Mouse (Mus musculus) limb, embryonic 11.5 days (tissue): ENCODE results near the gene Olfr543. TPM values are rescaled to one million over a fixed set of nuclear protein-coding genes. Genes with fewer than 3 reads are reported as not detected.
A peak's percentile ranks its signal among the peaks of the same experiment; 100 is the strongest.

Experiments
- ATAC-seq: fragments of 200-750 bp; cut with Nextera tagmentation; 2 replicates; pipeline ENCODE4 v1.8.0; 2017; ENCODE audit warnings: low read depth; ENCODE audit not compliant: insufficient number of reproducible peaks, low FRiP score, low TSS enrichment
- DNase-seq: peaks from one replicate; pipeline ENCODE4 v3.0.0-alpha.2; 2015; ENCODE audit warnings: low spot score
- H3K27ac ChIP-seq: fragments of 300-500 bp; sonication (generic); replicated peaks from 2 replicates; pipeline ENCODE4 v1.5.1; 2014; ENCODE audit warnings: low read depth, mild to moderate bottlenecking, low read length
- H3K27me3 ChIP-seq: fragments of 300-500 bp; sonication (generic); 2 replicates; pipeline ENCODE4 v1.6.1; 2014; ENCODE audit warnings: mild to moderate bottlenecking, low read length, mixed read lengths; ENCODE audit not compliant: control insufficient read depth, insufficient read depth
- H3K36me3 ChIP-seq: fragments of 300-500 bp; sonication (generic); 2 replicates; pipeline ENCODE4 v1.6.1; 2014; ENCODE audit warnings: mild to moderate bottlenecking, low read length, moderate library complexity, mixed read lengths; ENCODE audit not compliant: control insufficient read depth, insufficient read depth
- H3K4me1 ChIP-seq: fragments of 300-500 bp; sonication (generic); 2 replicates; pipeline ENCODE4 v1.6.1; 2014; ENCODE audit warnings: low read length, mixed read lengths; ENCODE audit not compliant: control insufficient read depth, insufficient read depth
- H3K4me2 ChIP-seq: fragments of 300-500 bp; sonication (generic); 2 replicates; pipeline ENCODE4 v1.6.1; 2014; ENCODE audit warnings: low read depth, mild to moderate bottlenecking, moderate library complexity; ENCODE audit not compliant: severe bottlenecking
- H3K4me3 ChIP-seq: fragments of 300-500 bp; sonication (generic); 2 replicates; pipeline ENCODE4 v1.5.1; 2014; ENCODE audit warnings: low read depth, low read length
- H3K9ac ChIP-seq: fragments of 300-500 bp; sonication (generic); 2 replicates; pipeline ENCODE4 v1.6.1; 2014; ENCODE audit warnings: mild to moderate bottlenecking, low read length
- H3K9me3 ChIP-seq: fragments of 300-500 bp; sonication (generic); 2 replicates; pipeline ENCODE4 v1.6.1; 2016; ENCODE audit warnings: low read length; ENCODE audit not compliant: control insufficient read depth
- WGBS: fragments of 180-500 bp; shearing (Covaris S2); extraction: QIAGEN DNeasy Blood & Tissue Kit; methylation state at CpG from one replicate; pipeline ENCODE4 v1.1.7; 2014; 5-methylcytosine and 5-hydroxymethylcytosine counted together
- polyA plus RNA-seq: library from polyadenylated mRNA; unstranded; fragments of >200 nt; fragmentation: Nextera tagmentation; extraction: Ambion mirVana; gene quantifications from 2 replicates; pipeline ENCODE4 v1.2.1, GENCODE M21; 2014

The Olfr543 gene
- 0.23 and 0.56 TPM in 2 replicates for polyA plus RNA-seq

DNA sequence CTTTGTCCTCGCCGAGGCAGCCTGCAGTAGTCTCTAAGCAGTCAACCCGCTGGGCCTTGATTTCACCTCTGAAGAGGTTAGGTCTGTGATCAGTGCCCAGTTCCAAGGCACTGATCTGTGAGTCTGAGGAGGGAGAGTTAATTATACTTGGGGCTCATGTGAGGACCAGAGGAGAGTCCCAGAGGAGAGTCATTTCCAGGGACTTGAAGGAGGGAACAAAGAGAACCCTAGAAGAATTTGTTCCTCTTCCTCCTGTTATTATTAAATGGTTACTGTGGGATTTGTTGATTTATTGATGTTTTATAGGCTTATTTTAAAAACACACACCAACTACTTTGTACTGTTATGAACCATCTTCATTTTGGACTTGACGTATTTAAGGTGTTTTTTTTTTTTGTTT is at the start of gene Olfr543:
Gene Olfr543 (minus strand): TSS at position 101 of the 400 bp plus-strand sequence.
- Histone ChIP-seq H3K27me3 (no peaks in the 10 kb centered on the region), H3K27ac (no peak within 1 kb of the TSS), H3K36me3 (no peaks in the 10 kb centered on the region), H3K9ac (no peak within 1 kb of the TSS), H3K4me1 (no peaks in the 10 kb centered on the region), H3K4me3 (no peak within 1 kb of the TSS), H3K4me2 (no peak within 1 kb of the TSS), H3K9me3 (no peaks in the 10 kb centered on the region)
- ATAC-seq (no peak), DNase-seq (no peak)
- 93% methylated on average over 4 of the region's 4 CpGs for WGBS

DNA sequence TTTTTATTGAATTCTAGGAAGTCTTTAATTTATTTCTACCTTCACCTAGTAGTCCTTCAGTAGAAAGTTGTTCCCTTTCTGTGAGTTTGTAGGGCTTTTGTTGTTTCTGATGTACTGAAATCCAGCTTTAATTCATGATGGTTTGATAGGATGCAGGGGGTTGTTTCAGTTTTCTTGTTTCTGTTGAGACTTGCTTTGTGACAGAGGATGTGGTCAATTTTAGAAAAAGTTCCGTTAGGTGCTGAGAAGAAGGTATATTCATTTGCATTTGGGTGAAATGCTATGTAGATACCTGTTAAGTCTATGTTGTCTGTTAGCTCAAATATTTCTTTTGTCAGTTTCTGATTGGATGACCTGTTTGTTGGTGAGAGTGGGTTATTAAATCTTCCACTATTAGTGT is 47.6 kb upstream of the Olfr543 start:
- WGBS, result 73% methylated on average over 1 of the region's 1 CpGs
- H3K4me3 ChIP-seq, result no peak overlapping the region
- no peaks in the 10 kb centered on the region for H3K27me3 ChIP-seq
- H3K4me1 ChIP-seq, result no peaks in the 10 kb centered on the region
- DNase-seq (no peak), ATAC-seq (no peak)
- no peak overlapping the region for H3K4me2 ChIP-seq
- H3K27ac ChIP-seq, result no peak overlapping the region
- no peaks in the 10 kb centered on the region for H3K9me3 ChIP-seq
- H3K9ac ChIP-seq, result no peak overlapping the region
- no peaks in the 10 kb centered on the region for H3K36me3 ChIP-seq

GRCm38 (mm10) chr7:102517051-102517335 is 35.5 kb upstream of the Olfr543 start:
- no peak overlapping the region for H3K4me3 ChIP-seq
- H3K4me1 ChIP-seq, result no peaks in the 10 kb centered on the region
- H3K36me3 ChIP-seq, result no peaks in the 10 kb centered on the region
- no peak overlapping the region for H3K9ac ChIP-seq
- DNase-seq (no peak), ATAC-seq (no peak)
- no peak overlapping the region for H3K4me2 ChIP-seq
- 90% methylated on average over 2 of the region's 2 CpGs for WGBS
- peaks cover 3% of the 10 kb centered on the region; the same call in 1 of the 2 replicates for H3K27me3 ChIP-seq
- H3K27ac ChIP-seq, result no peak overlapping the region
- no peaks in the 10 kb centered on the region for H3K9me3 ChIP-seq

GRCm38 (mm10) chr7:102516261-102517050 is 35.0 kb upstream of the Olfr543 start:
- 72% methylated on average over 10 of the region's 10 CpGs for WGBS
- Histone ChIP-seq H3K4me1 (no peaks in the 10 kb centered on the region), H3K9me3 (no peaks in the 10 kb centered on the region), H3K27ac (no peak overlapping the region), H3K9ac (no peak overlapping the region), H3K27me3 (peaks cover 3% of the 10 kb centered on the region; the same call in 1 of the 2 replicates), H3K36me3 (no peaks in the 10 kb centered on the region), H3K4me2 (no peak overlapping the region), H3K4me3 (no peak overlapping the region)
- no peak for DNase-seq
- no peak for ATAC-seq

- DNase-seq, result no peak
- ATAC-seq, result no peak
- H3K9me3 ChIP-seq, result no peaks in the 10 kb centered on the region
- no peak overlapping the region for H3K9ac ChIP-seq
- no peaks in the 10 kb centered on the region for H3K4me1 ChIP-seq
- H3K27ac ChIP-seq, result no peak overlapping the region
- no peaks in the 10 kb centered on the region for H3K36me3 ChIP-seq
- H3K4me3 ChIP-seq, result no peak overlapping the region
- H3K4me2 ChIP-seq, result no peak overlapping the region
- peaks cover 3% of the 10 kb centered on the region; the same call in 1 of the 2 replicates for H3K27me3 ChIP-seq
- WGBS, result 53% methylated on average over 4 of the region's 4 CpGs
Observed at GRCm38 (mm10) chr7:102514144-102514543, 32.7 kb upstream of the Olfr543 start.

DNA sequence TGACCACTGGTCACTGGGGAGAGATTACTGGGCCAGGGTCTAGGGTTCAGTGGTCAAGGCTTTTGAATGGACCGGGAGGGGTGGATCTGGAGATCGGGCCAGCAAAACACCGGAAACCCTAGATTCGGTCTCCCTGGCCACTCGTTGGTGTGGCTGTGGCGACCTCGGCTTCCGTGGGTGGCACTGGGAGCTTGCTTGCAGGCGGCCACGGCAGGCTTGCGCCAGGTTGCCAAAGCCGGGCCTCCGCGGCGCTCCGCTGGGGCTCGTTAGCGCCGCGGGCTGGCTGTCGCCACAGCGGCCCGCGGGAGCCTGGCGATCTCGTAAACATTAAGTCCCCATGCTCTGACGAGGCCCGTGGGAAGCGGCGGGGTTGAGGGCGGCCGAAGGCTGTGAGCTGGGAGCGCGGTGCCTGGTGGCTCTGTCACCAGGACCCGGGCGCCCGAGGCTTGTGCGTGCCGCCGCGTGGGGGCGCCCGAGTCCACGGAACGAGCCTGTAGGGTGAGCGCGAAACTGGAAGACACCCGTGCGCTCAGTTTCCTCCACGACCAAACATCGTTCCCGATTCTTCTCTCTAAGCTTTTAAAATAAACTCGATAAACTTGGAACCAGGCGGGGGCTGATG is 31.4 kb upstream of the Olfr543 start:
- peak overlapping the region; percentile 85 for H3K4me2 ChIP-seq
- H3K4me1 ChIP-seq, result no peaks in the 10 kb centered on the region
- H3K27me3 ChIP-seq, result peaks cover 3% of the 10 kb centered on the region; the same call in 1 of the 2 replicates
- peak; percentile 92 for DNase-seq
- peak overlapping the region; percentile 69 for H3K9ac ChIP-seq
- H3K27ac ChIP-seq, result no peak overlapping the region
- no peaks in the 10 kb centered on the region for H3K9me3 ChIP-seq
- H3K36me3 ChIP-seq, result no peaks in the 10 kb centered on the region
- peak overlapping the region; percentile 36 for H3K4me3 ChIP-seq
- ATAC-seq, result peak; percentile 85
- WGBS, result under 1% methylated on average over 54 of the region's 54 CpGs

DNA sequence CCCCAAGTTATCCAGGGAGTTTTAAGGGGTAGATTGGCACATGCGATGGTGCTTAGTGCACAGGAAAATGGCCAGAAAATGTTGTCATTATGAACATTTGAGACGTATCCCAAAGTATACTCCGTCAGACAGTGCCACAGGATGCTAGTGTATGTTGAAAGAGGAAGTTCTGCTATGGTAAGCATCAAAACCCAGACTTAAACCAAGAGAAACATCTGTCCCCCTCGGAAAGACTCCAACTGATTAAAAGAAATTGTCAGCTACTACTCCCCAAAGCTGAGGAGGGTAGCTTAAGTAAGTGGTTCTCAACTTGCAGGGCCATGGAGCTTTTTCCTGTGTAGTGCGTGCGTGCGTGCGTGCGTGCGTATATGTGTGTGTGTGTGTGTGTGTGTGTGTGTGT is 30.4 kb upstream of the Olfr543 start:
- Histone ChIP-seq H3K9ac (no peak overlapping the region), H3K4me1 (no peaks in the 10 kb centered on the region), H3K36me3 (no peaks in the 10 kb centered on the region), H3K4me2 (no peak overlapping the region), H3K4me3 (no peak overlapping the region), H3K9me3 (no peaks in the 10 kb centered on the region), H3K27ac (no peak overlapping the region), H3K27me3 (peaks cover 3% of the 10 kb centered on the region; the same call in 1 of the 2 replicates)
- DNase-seq, result no peak
- 93% methylated on average over 10 of the region's 10 CpGs for WGBS
- ATAC-seq, result no peak

GRCm38 (mm10) chr7:102509726-102510125 is 28.2 kb upstream of the Olfr543 start:
- Histone ChIP-seq H3K9me3 (no peaks in the 10 kb centered on the region), H3K4me1 (no peaks in the 10 kb centered on the region), H3K27ac (no peak overlapping the region), H3K27me3 (peaks cover 3% of the 10 kb centered on the region; the same call in 1 of the 2 replicates), H3K4me3 (no peak overlapping the region), H3K4me2 (no peak overlapping the region), H3K9ac (no peak overlapping the region), H3K36me3 (no peaks in the 10 kb centered on the region)
- 71% methylated on average over 7 of the region's 7 CpGs for whole genome bisulfite sequencing
- no peak for ATAC-seq
- DNase-seq, result no peak
